Mouse (Mus musculus): ENCODE data around the gene Srsf9.
A peak's percentile ranks its signal among the peaks of the same experiment; 100 is the strongest.
"Not testable (repeated sequence)": the region's sequence is repeated elsewhere in the genome, so short reads cannot be mapped to it uniquely, and the experiment has no call there.

Gene Srsf9

GRCm38 (mm10) chr5:115326875-115327609 lies at the start of gene Srsf9:
TSS of gene Srsf9 (plus strand) at chr5:115327177.
- DNase-seq (ENCODE audit: inconsistent age in 2 of 2, low spot score in 1 of 2): peak; percentile 96 to 99

GRCm38 (mm10) chr5:115278053-115278452 lies 48.9 kb upstream of the Srsf9 start:
- no peak for DNase-seq (ENCODE audit: inconsistent age in 2 of 2, low spot score in 1 of 2)

- no peak for DNase-seq (ENCODE audit: inconsistent age in 2 of 2, low spot score in 1 of 2)
Measured at GRCm38 (mm10) chr5:115278785-115279184, 48.2 kb upstream of the Srsf9 start.

GRCm38 (mm10) chr5:115279226-115280049 lies 47.5 kb upstream of the Srsf9 start, which contains the start of gene Coq5:
TSS of gene Coq5 (plus strand) at chr5:115279666.
- peak; percentile 89 to 97 for DNase-seq (ENCODE audit: inconsistent age in 2 of 2, low spot score in 1 of 2)

- peak; percentile 40 to 71 for DNase-seq (ENCODE audit: inconsistent age in 2 of 2, low spot score in 1 of 2)
Measured at GRCm38 (mm10) chr5:115280050-115280687, 46.8 kb upstream of the Srsf9 start.

GRCm38 (mm10) chr5:115284735-115285134 lies 42.2 kb upstream of the Srsf9 start:
- DNase-seq (ENCODE audit: inconsistent age in 2 of 2, low spot score in 1 of 2): no peak

GRCm38 (mm10) chr5:115294173-115294572 lies 32.8 kb upstream of the Srsf9 start:
- peak in 1 of 2 experiments; percentile 48 for DNase-seq (ENCODE audit: inconsistent age in 2 of 2, low spot score in 1 of 2)

- DNase-seq (ENCODE audit: inconsistent age in 2 of 2, low spot score in 1 of 2): no peak
Measured at GRCm38 (mm10) chr5:115296347-115296746, 30.6 kb upstream of the Srsf9 start.

- DNase-seq (ENCODE audit: inconsistent age in 2 of 2, low spot score in 1 of 2): peak; percentile 69 to 89
Measured at GRCm38 (mm10) chr5:115300035-115300744, 26.8 kb upstream of the Srsf9 start.

GRCm38 (mm10) chr5:115300792-115301614 lies 26.0 kb upstream of the Srsf9 start, which contains the start of gene Dynll1:
TSS of gene Dynll1 (minus strand) at chr5:115300999.
- peak; percentile 99 to 100 for DNase-seq (ENCODE audit: inconsistent age in 2 of 2, low spot score in 1 of 2)

- no peak for DNase-seq (ENCODE audit: inconsistent age in 2 of 2, low spot score in 1 of 2)
Measured at GRCm38 (mm10) chr5:115301615-115302014, 25.4 kb upstream of the Srsf9 start.

- DNase-seq (ENCODE audit: inconsistent age in 2 of 2, low spot score in 1 of 2): not testable (repeated sequence)
Measured at GRCm38 (mm10) chr5:115302190-115302589, 24.8 kb upstream of the Srsf9 start.

GRCm38 (mm10) chr5:115312354-115312753 lies 14.6 kb upstream of the Srsf9 start:
- DNase-seq (ENCODE audit: inconsistent age in 2 of 2, low spot score in 1 of 2): no peak

- no peak for DNase-seq (ENCODE audit: inconsistent age in 2 of 2, low spot score in 1 of 2)
Measured at GRCm38 (mm10) chr5:115312816-115313667, 13.9 kb upstream of the Srsf9 start.

GRCm38 (mm10) chr5:115313668-115313943 lies 13.4 kb upstream of the Srsf9 start:
- no peak for DNase-seq (ENCODE audit: inconsistent age in 2 of 2, low spot score in 1 of 2)

GRCm38 (mm10) chr5:115316968-115317644 lies 9.9 kb upstream of the Srsf9 start:
- DNase-seq (ENCODE audit: inconsistent age in 2 of 2, low spot score in 1 of 2): no peak

GRCm38 (mm10) chr5:115317645-115318328 lies 9.2 kb upstream of the Srsf9 start:
- DNase-seq (ENCODE audit: inconsistent age in 2 of 2, low spot score in 1 of 2): no peak
